Mouse (Mus musculus) E14TG2a.4 (cell line): ENCODE results near the gene Cpb1.
A peak's percentile ranks its signal among the peaks of the same experiment; 100 is the strongest.

Experiments used
- H3K27me3 ChIP-seq: 2 replicates; pipeline ENCODE4 v1.6.1; 2014; ENCODE audit warnings: low read length, control low read depth; ENCODE audit not compliant: insufficient read depth
- H3K36me3 ChIP-seq: 2 replicates; pipeline ENCODE4 v1.6.1; 2014; ENCODE audit warnings: low read length, control low read depth; ENCODE audit not compliant: insufficient read depth
- H3K4me1 ChIP-seq: replicated peaks from 2 replicates; pipeline ENCODE4 v1.6.1; 2014; ENCODE audit warnings: low read depth, low read length, control low read depth
- H3K4me3 ChIP-seq: replicated peaks from 2 replicates; pipeline ENCODE4 v1.5.1; 2014; ENCODE audit warnings: mild to moderate bottlenecking, low read length
- H3K9me3 ChIP-seq: 2 replicates; pipeline ENCODE4 v1.6.1; 2014; ENCODE audit warnings: low read length, control low read depth
- CTCF ChIP-seq: conservative IDR thresholded peaks from 2 replicates; pipeline ENCODE4 v1.5.1; 2014; ENCODE audit warnings: low read length
- NANOG ChIP-seq: IDR thresholded peaks from 2 replicates; pipeline ENCODE4 v1.6.1; 2014; ENCODE audit warnings: borderline replicate concordance, low read length, mixed read lengths
- POU5F1 ChIP-seq: IDR thresholded peaks from 2 replicates; pipeline ENCODE4 v1.6.1; 2014; ENCODE audit warnings: low read length, borderline replicate concordance

Gene Cpb1

GRCm38 (mm10) chr3:20275633-20276032, at the start of gene Cpb1:
Gene Cpb1, minus strand, starts transcription at chr3:20275733.
- TF ChIP-seq CTCF (no peak), NANOG (no peak), POU5F1 (no peak)
- H3K36me3 ChIP-seq = no peaks in the 10 kb centered on the region
- no peaks in the 10 kb centered on the region for H3K9me3 ChIP-seq
- H3K27me3 ChIP-seq = no peaks in the 10 kb centered on the region
- peaks cover 8% of the 10 kb centered on the region for H3K4me1 ChIP-seq
- H3K4me3 ChIP-seq = no peak within 1 kb of the TSS

- H3K4me1 ChIP-seq = 0 out of 2 replicates have a peak, but pooled peaks cover 3% of the 10 kb centered on the region
- H3K4me3 ChIP-seq = no peak overlapping the region
- peaks cover 13% of the 10 kb centered on the region for H3K9me3 ChIP-seq
- H3K36me3 ChIP-seq = no peaks in the 10 kb centered on the region
- no peaks in the 10 kb centered on the region for H3K27me3 ChIP-seq
- TF ChIP-seq NANOG = peak; percentile 93
- no peak for TF ChIP-seq POU5F1
Measured at GRCm38 (mm10) chr3:20317233-20317632, 41.7 kb upstream of the Cpb1 start.

GRCm38 (mm10) chr3:20309142-20309541, 33.6 kb upstream of the Cpb1 start:
- TF ChIP-seq NANOG (no peak), POU5F1 (no peak), CTCF (no peak)
- Histone ChIP-seq H3K27me3 (no peaks in the 10 kb centered on the region), H3K4me1 (no peaks in the 10 kb centered on the region)

GRCm38 (mm10) chr3:20307256-20307655, 31.7 kb upstream of the Cpb1 start:
- Histone ChIP-seq H3K36me3 (no peaks in the 10 kb centered on the region), H3K27me3 (no peaks in the 10 kb centered on the region), H3K9me3 (peaks cover 28% of the 10 kb centered on the region), H3K4me3 (no peak overlapping the region), H3K4me1 (no peaks in the 10 kb centered on the region)
- TF ChIP-seq POU5F1 (no peak), CTCF (no peak)

More at GRCm38 (mm10) chr3:20309142-20309541, 33.6 kb upstream of the Cpb1 start:
- Histone ChIP-seq H3K4me3 (no peak overlapping the region), H3K9me3 (peaks cover 13% of the 10 kb centered on the region), H3K36me3 (no peaks in the 10 kb centered on the region)

GRCm38 (mm10) chr3:20304758-20305352, 29.3 kb upstream of the Cpb1 start:
- Histone ChIP-seq H3K27me3 (no peaks in the 10 kb centered on the region), H3K9me3 (peaks cover 28% of the 10 kb centered on the region), H3K36me3 (no peaks in the 10 kb centered on the region), H3K4me1 (no peaks in the 10 kb centered on the region), H3K4me3 (no peak overlapping the region)
- TF ChIP-seq NANOG (no peak), CTCF (no peak), POU5F1 (no peak)

- Histone ChIP-seq H3K9me3 (peaks cover 35% of the 10 kb centered on the region), H3K36me3 (no peaks in the 10 kb centered on the region), H3K27me3 (no peaks in the 10 kb centered on the region), H3K4me1 (no peaks in the 10 kb centered on the region), H3K4me3 (no peak overlapping the region)
- TF ChIP-seq POU5F1 (no peak), NANOG (no peak), CTCF (no peak)
Measured at GRCm38 (mm10) chr3:20295546-20295945, 20.0 kb upstream of the Cpb1 start.

- H3K27me3 ChIP-seq = no peaks in the 10 kb centered on the region
- no peak for TF ChIP-seq CTCF
- TF ChIP-seq NANOG = no peak
- TF ChIP-seq POU5F1 = no peak
- H3K4me3 ChIP-seq = no peak overlapping the region
- H3K4me1 ChIP-seq = no peaks in the 10 kb centered on the region
- H3K36me3 ChIP-seq = no peaks in the 10 kb centered on the region
- H3K9me3 ChIP-seq = peaks cover 36% of the 10 kb centered on the region
Measured at GRCm38 (mm10) chr3:20294542-20295348, 19.2 kb upstream of the Cpb1 start.

- no peaks in the 10 kb centered on the region for H3K4me1 ChIP-seq
Measured at GRCm38 (mm10) chr3:20291370-20291769, 15.8 kb upstream of the Cpb1 start.

More at GRCm38 (mm10) chr3:20291370-20291769, 15.8 kb upstream of the Cpb1 start:
- H3K27me3 ChIP-seq = no peaks in the 10 kb centered on the region
- H3K4me3 ChIP-seq = no peak overlapping the region
- no peaks in the 10 kb centered on the region for H3K36me3 ChIP-seq
- TF ChIP-seq POU5F1 (no peak), NANOG (peak; percentile 90), CTCF (no peak)
- peaks cover 36% of the 10 kb centered on the region for H3K9me3 ChIP-seq
